Mouse (Mus musculus) limb, embryonic 14.5 days (tissue): Measurements from ENCODE around the gene Elof1. TPM values are rescaled to one million over a fixed set of nuclear protein-coding genes. Genes with fewer than 3 reads are reported as not detected.
A peak's percentile ranks its signal among the peaks of the same experiment; 100 is the strongest.

Source experiments
- ATAC-seq: fragments of 200-750 bp; cut with Nextera tagmentation; 2 replicates; pipeline ENCODE4 v1.8.0; 2017; ENCODE audit warnings: low read depth, moderate number of reproducible peaks, moderate TSS enrichment; ENCODE audit not compliant: low FRiP score
- DNase-seq: peaks from one replicate; pipeline ENCODE4 v3.0.0-alpha.2; 2015; ENCODE audit warnings: low spot score
- H3K27ac ChIP-seq: fragments of 300-500 bp; sonication (generic); replicated peaks from 2 replicates; pipeline ENCODE4 v1.5.1; 2014; ENCODE audit warnings: low read depth, mild to moderate bottlenecking, low read length, moderate library complexity, mixed read lengths
- H3K27me3 ChIP-seq: fragments of 300-500 bp; sonication (generic); 2 replicates; pipeline ENCODE4 v1.6.1; 2014; ENCODE audit warnings: low read length, mixed read lengths; ENCODE audit not compliant: control insufficient read depth, insufficient read depth
- H3K36me3 ChIP-seq: fragments of 300-500 bp; sonication (generic); 2 replicates; pipeline ENCODE4 v1.6.1; 2014; ENCODE audit warnings: mild to moderate bottlenecking, low read length, moderate library complexity, mixed read lengths; ENCODE audit not compliant: control insufficient read depth, insufficient read depth
- H3K4me1 ChIP-seq: fragments of 300-500 bp; sonication (generic); 2 replicates; pipeline ENCODE4 v1.6.1; 2014; ENCODE audit warnings: antibody characterized with exemption, low read length, mixed read lengths; ENCODE audit not compliant: control insufficient read depth, insufficient read depth
- H3K4me2 ChIP-seq: fragments of 300-500 bp; sonication (generic); replicated peaks from 2 replicates; pipeline ENCODE4 v1.6.1; 2014; ENCODE audit warnings: low read depth, mild to moderate bottlenecking, low read length, moderate library complexity; ENCODE audit not compliant: severe bottlenecking
- H3K4me3 ChIP-seq: fragments of 300-500 bp; sonication (generic); replicated peaks from 2 replicates; pipeline ENCODE4 v1.5.1; 2014; ENCODE audit warnings: low read length
- H3K9ac ChIP-seq: fragments of 300-500 bp; sonication (generic); 2 replicates; pipeline ENCODE4 v1.6.1; 2014; ENCODE audit warnings: mild to moderate bottlenecking, low read depth, low read length, moderate library complexity; ENCODE audit not compliant: severe bottlenecking
- H3K9me3 ChIP-seq: fragments of 300-500 bp; sonication (generic); 2 replicates; pipeline ENCODE4 v1.6.1; 2016; ENCODE audit warnings: low read length; ENCODE audit not compliant: control insufficient read depth
- POLR2A ChIP-seq: fragments of 200-500 bp; IDR thresholded peaks from 2 replicates; pipeline ENCODE4 v1.8.0; 2012; ENCODE audit warnings: inconsistent platforms, mild to moderate bottlenecking, moderate library complexity, borderline replicate concordance; ENCODE audit not compliant: insufficient read depth, insufficient read length; ENCODE audit errors: extremely low read depth
- WGBS: fragments of 180-500 bp; shearing (Covaris S2); extraction: QIAGEN DNeasy Blood & Tissue Kit; methylation state at CpG from one replicate; pipeline ENCODE4 v1.1.7; 2014; 5-methylcytosine and 5-hydroxymethylcytosine counted together
- polyA plus RNA-seq, 2 experiments: library from polyadenylated mRNA; depleted of rRNA in 1 of 2; stranded (reverse) in 1 of 2; unstranded in 1 of 2; fragments of >200 nt; fragmentation: Nextera tagmentation in 1 of 2; extraction: Ambion mirVana in 1 of 2; gene quantifications; 2 replicates each; pipeline versions ENCODE4 v1.2.1 to v1.2.3; 2012 to 2014

The Elof1 gene
- polyA plus RNA-seq, 2 experiments = 145 to 206 TPM

GRCm38 (mm10) chr9:22134988-22135643 lies 18.1 kb upstream of the Elof1 start:
- Histone ChIP-seq H3K27me3 (no peaks in the 10 kb centered on the region), H3K9me3 (no peaks in the 10 kb centered on the region), H3K9ac (no peak overlapping the region), H3K4me2 (no peak overlapping the region), H3K36me3 (no peaks in the 10 kb centered on the region), H3K4me1 (peaks cover 10% of the 10 kb centered on the region), H3K4me3 (no peak overlapping the region), H3K27ac (no peak overlapping the region)
- no peak for ATAC-seq
- no peak for DNase-seq
- no peak for TF ChIP-seq POLR2A
- whole genome bisulfite sequencing = 82% methylated on average over 9 of the region's 9 CpGs

DNA sequence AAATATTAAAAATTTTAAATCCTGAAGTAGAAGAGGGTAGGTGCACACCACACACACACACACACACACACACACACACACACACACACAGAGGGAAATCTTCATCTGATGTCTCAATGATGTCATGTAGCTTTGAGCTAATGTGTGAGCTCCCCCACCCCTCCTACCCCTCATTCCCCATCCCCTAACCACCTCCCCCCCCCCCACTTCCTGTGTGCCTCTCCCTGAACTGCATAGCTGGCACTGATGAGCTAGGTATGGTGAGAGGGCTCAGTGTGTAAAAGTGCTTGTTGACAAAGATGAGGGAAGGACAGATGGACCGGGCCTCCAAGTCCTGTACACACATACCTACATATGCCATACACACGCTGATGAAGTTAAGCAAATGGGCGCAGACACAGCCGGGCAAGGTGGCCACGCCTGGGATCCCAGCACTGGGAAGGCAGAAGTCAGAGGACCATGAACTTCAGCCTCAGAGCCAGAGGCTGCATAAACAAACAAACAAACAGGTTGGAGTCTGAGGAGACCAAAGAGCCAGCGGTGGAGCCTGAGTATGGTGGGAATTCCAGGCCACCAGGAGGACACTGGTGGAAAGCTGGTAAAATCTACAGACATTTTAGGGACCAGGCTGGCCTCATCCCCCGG lies 17.4 kb upstream of the Elof1 start:
- Histone ChIP-seq H3K36me3 (no peaks in the 10 kb centered on the region), H3K4me2 (no peak overlapping the region)
- no peak for TF ChIP-seq POLR2A

DNA sequence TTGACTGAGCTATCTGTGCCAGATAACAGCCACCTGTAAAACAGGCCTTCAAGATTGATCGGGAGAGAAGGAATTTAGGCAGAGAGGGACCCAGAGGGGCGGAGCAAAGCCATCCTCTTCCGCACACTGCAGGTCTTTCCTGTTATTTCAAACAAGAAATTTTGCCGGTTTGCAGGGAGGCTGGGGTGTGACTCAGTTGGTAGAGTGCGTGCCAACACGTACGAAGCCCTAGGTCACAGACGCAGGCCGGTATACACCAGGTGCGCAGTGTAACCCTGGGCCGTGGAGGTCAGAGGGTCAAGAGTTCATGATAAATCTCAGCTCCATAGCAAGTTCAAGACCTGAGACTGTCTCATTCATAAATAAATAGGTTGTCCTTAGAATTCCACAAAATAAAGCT lies 15.2 kb upstream of the Elof1 start:
- no peak overlapping the region for H3K9ac ChIP-seq
- H3K4me1 ChIP-seq = peaks cover 10% of the 10 kb centered on the region
- no peaks in the 10 kb centered on the region for H3K36me3 ChIP-seq
- H3K4me2 ChIP-seq = peak overlapping the region; percentile 81
- H3K9me3 ChIP-seq = no peaks in the 10 kb centered on the region
- TF ChIP-seq POLR2A = no peak
- WGBS = 42% methylated on average over 11 of the region's 11 CpGs
- ATAC-seq (no peak), DNase-seq (peak; percentile 11)
- H3K27me3 ChIP-seq = no peaks in the 10 kb centered on the region
- H3K27ac ChIP-seq = no peak overlapping the region
- H3K4me3 ChIP-seq = peak overlapping the region; percentile 39

More for the DNA sequence above, 17.4 kb upstream of the Elof1 start:
- DNase-seq (no peak), ATAC-seq (no peak)
- no peaks in the 10 kb centered on the region for H3K9me3 ChIP-seq
- 73% methylated on average over 7 of the region's 7 CpGs for WGBS
- H3K27ac ChIP-seq = no peak overlapping the region
- peaks cover 10% of the 10 kb centered on the region for H3K4me1 ChIP-seq
- H3K4me3 ChIP-seq = no peak overlapping the region
- no peaks in the 10 kb centered on the region for H3K27me3 ChIP-seq
- H3K9ac ChIP-seq = no peak overlapping the region

DNA sequence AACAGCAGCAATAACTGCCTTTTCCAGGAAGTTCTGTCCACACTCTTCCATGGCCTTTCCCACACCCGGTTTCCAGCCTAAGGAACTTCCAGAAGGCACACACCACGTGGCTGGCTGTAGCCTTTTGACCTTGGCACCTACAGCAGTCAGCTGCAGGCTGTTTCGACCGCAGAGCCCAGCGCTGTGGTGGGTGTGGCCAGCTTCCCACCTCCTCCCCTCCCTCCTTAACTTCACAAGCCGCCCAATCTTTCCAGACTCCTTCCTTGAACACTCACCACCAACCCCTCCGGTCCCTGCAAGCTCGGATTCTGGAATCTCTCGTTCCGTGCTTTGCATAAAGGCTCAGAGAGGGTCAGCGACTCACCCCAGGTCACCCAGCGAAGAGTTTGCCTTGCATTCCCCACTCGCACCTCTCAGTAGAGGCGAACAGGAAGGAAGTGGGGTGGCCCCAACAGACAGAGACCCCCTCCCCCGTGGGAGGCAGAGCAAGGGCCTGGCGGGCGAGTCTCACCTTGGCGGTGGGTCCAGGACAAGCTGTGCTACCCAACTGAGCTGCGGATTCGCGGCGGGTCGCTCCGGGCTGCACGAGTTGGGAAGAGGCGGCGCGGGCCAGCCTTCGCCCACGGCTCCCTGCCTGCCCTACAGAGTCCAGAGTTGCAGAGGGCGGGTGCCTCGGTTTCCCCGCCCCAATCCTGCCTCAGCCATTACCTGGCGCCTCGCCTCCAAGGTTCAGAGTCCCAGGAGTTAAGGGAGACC lies 14.4 kb upstream of the Elof1 start:
- Histone ChIP-seq H3K9ac (peak overlapping the region; percentile 51), H3K36me3 (no peaks in the 10 kb centered on the region), H3K27ac (no peak overlapping the region), H3K9me3 (no peaks in the 10 kb centered on the region), H3K4me1 (peaks cover 5% of the 10 kb centered on the region), H3K27me3 (no peaks in the 10 kb centered on the region), H3K4me2 (peak overlapping the region; percentile 81), H3K4me3 (peak overlapping the region; percentile 39)
- no peak for TF ChIP-seq POLR2A
- peak; percentile 62; the same call in 1 of the 2 replicates for ATAC-seq
- peak; percentile 53 for DNase-seq
- WGBS = 1% methylated on average over 19 of the region's 35 CpGs

- TF ChIP-seq POLR2A = no peak
- no peaks in the 10 kb centered on the region for H3K9me3 ChIP-seq
- 85% methylated on average over 15 of the region's 15 CpGs for WGBS
- H3K9ac ChIP-seq = no peak overlapping the region
- no peaks in the 10 kb centered on the region for H3K27me3 ChIP-seq
- H3K4me2 ChIP-seq = no peak overlapping the region
- H3K4me3 ChIP-seq = no peak overlapping the region
- no peak for DNase-seq
- H3K36me3 ChIP-seq = no peaks in the 10 kb centered on the region
- no peaks in the 10 kb centered on the region for H3K4me1 ChIP-seq
- no peak for ATAC-seq
- no peak overlapping the region for H3K27ac ChIP-seq
Observed at GRCm38 (mm10) chr9:22125246-22126027, 8.5 kb upstream of the Elof1 start.
